Mouse (Mus musculus): ENCODE results near the gene Krtcap3. TPM values are rescaled to one million over a fixed set of nuclear protein-coding genes. Genes with fewer than 3 reads are reported as not detected.

The Krtcap3 gene
- polyA plus RNA-seq (2012; rRNA removed), result 5.7 and 9.3 TPM in 2 replicates

GRCm38 (mm10) chr5:31251541-31252101 is at the start of gene Krtcap3:
TSS of gene Krtcap3 (plus strand) at chr5:31251691.

GRCm38 (mm10) chr5:31201742-31202590 is 49.5 kb upstream of the Krtcap3 start, which contains the start of gene Zfp513:
TSS of gene Zfp513 (minus strand) at chr5:31202303.

GRCm38 (mm10) chr5:31220448-31221303 is 30.8 kb upstream of the Krtcap3 start, which contains the start of gene Ppm1g:
TSS of gene Ppm1g (minus strand) at chr5:31220687.

GRCm38 (mm10) chr5:31240637-31241521 is 10.6 kb upstream of the Krtcap3 start, which contains the start of the genes Nrbp1 and Gm9970:
TSS of gene Nrbp1 (plus strand) at chr5:31240864.
TSS of gene Gm9970 (minus strand) at chr5:31241232.

GRCm38 (mm10) chr5:31290521-31291360 is 39.2 kb downstream of the Krtcap3 start, which contains the start of gene Ift172:
TSS of gene Ift172 (minus strand) at chr5:31291116.

GRCm38 (mm10) chr5:31295606-31296141 is 44.2 kb downstream of the Krtcap3 start, which contains the start of gene Fndc4:
TSS of gene Fndc4 (minus strand) at chr5:31296080.

GRCm38 (mm10) chr5:31297047-31297757 is 45.7 kb downstream of the Krtcap3 start, which contains the start of gene Gckr:
TSS of gene Gckr (plus strand) at chr5:31297443.

Other genes starting within 250 kb of the Krtcap3 start
- gene Atraid, start 203.4 kb upstream of the Krtcap3 start, polyA plus RNA-seq (2012; rRNA removed), result 131 and 134 TPM in 2 replicates
- gene Slc5a6, start 202.8 kb upstream of the Krtcap3 start, polyA plus RNA-seq (2012; rRNA removed), result 31.0 and 36.5 TPM in 2 replicates
- 29.6 and 31.9 TPM in 2 replicates for gene Cad, start 196.9 kb upstream of the Krtcap3 start, polyA plus RNA-seq (2012; rRNA removed)
- gene Dnajc5g, start 145.4 kb upstream of the Krtcap3 start, polyA plus RNA-seq (2012; rRNA removed), result not detected in 2 replicates
- 18.5 and 25.0 TPM in 2 replicates for gene Slc30a3, start 143.5 kb upstream of the Krtcap3 start, polyA plus RNA-seq (2012; rRNA removed)
- gene Trim54, start 135.0 kb upstream of the Krtcap3 start, polyA plus RNA-seq (2012; rRNA removed), result 1.5 TPM in 1 of 2 replicates, not detected in the other
- gene Ucn, start 112.9 kb upstream of the Krtcap3 start, polyA plus RNA-seq (2012; rRNA removed), result not detected in 2 replicates
- 51.7 and 55.6 TPM in 2 replicates for gene Mpv17, start 97.4 kb upstream of the Krtcap3 start, polyA plus RNA-seq (2012; rRNA removed)
- gene Gm29609, start 71.8 kb upstream of the Krtcap3 start, polyA plus RNA-seq (2012; rRNA removed), result 3.4 TPM in 2 replicates
- 99.8 and 100 TPM in 2 replicates for gene Gtf3c2, start 71.5 kb upstream of the Krtcap3 start, polyA plus RNA-seq (2012; rRNA removed)
- 91.1 and 98.2 TPM in 2 replicates for gene Snx17, start 58.5 kb upstream of the Krtcap3 start, polyA plus RNA-seq (2012; rRNA removed)
- 62.9 and 68.7 TPM in 2 replicates for gene Eif2b4, start 58.3 kb upstream of the Krtcap3 start, polyA plus RNA-seq (2012; rRNA removed)
- 73.0 and 77.5 TPM in 2 replicates for gene Zfp513, start 49.4 kb upstream of the Krtcap3 start, polyA plus RNA-seq (2012; rRNA removed)
- 172 and 190 TPM in 2 replicates for gene Ppm1g, start 31.0 kb upstream of the Krtcap3 start, polyA plus RNA-seq (2012; rRNA removed)
- gene Nrbp1, start 10.8 kb upstream of the Krtcap3 start, polyA plus RNA-seq (2012; rRNA removed), result 138 and 150 TPM in 2 replicates
- 0.11 and 0.16 TPM in 2 replicates for gene Gm9970, start 10.5 kb upstream of the Krtcap3 start, polyA plus RNA-seq (2012; rRNA removed)
- 51.0 and 55.7 TPM in 2 replicates for gene Ift172, start 39.4 kb downstream of the Krtcap3 start, polyA plus RNA-seq (2012; rRNA removed)
- 136 and 156 TPM in 2 replicates for gene Fndc4, start 44.4 kb downstream of the Krtcap3 start, polyA plus RNA-seq (2012; rRNA removed)
- 0.33 and 0.55 TPM in 2 replicates for gene Gckr, start 45.8 kb downstream of the Krtcap3 start, polyA plus RNA-seq (2012; rRNA removed)
- gene Zfp512, start 200.7 kb downstream of the Krtcap3 start, polyA plus RNA-seq (2012; rRNA removed), result 80.1 and 83.1 TPM in 2 replicates
- 0.09 and 0.11 TPM in 2 replicates for gene 4930548H24Rik, start 234.0 kb downstream of the Krtcap3 start, polyA plus RNA-seq (2012; rRNA removed)
- 39.5 and 41.4 TPM in 2 replicates for gene Gpn1, start 243.1 kb downstream of the Krtcap3 start, polyA plus RNA-seq (2012; rRNA removed)